Mouse (Mus musculus) monocyte, adult 2 months (primary cell): ENCODE results near the gene Lcor.

ENCODE experiments used
- DNase-seq, 2 experiments: peaks; one replicate each; pipeline ENCODE4 v3.0.0; 2022; ENCODE audit warnings: low spot score in 2 of 2, low read depth in 1 of 2

Gene Lcor

GRCm38 (mm10) chr19:41482190-41482908 lies at the start of gene Lcor:
Gene Lcor, plus strand, starts transcription at chr19:41482637.
- DNase-seq, result peak in 1 of 2 experiments; percentile 70

GRCm38 (mm10) chr19:41435366-41435765 lies 47.1 kb upstream of the Lcor start:
- DNase-seq, result no peak

DNA sequence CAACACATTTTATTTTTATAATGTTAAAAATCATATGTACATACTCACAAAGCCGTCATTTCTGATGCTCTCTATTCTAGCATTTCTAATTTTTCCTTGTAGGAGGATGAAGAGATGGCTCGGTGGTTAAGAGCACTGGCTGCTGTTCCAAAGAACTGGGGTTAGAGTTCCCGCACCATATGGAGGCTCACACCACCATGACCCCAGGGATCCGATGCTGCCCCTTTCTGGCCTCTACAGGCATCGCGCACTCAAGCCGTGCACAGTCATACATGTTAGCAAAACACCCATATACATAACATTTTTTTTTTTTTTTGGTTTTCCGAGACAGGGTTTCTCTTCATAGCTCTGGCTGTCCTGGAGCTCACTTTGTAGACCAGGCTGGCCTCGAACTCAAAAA lies 46.0 kb upstream of the Lcor start:
- DNase-seq, result no peak

GRCm38 (mm10) chr19:41438953-41439352 lies 43.5 kb upstream of the Lcor start:
- DNase-seq, result no peak

DNA sequence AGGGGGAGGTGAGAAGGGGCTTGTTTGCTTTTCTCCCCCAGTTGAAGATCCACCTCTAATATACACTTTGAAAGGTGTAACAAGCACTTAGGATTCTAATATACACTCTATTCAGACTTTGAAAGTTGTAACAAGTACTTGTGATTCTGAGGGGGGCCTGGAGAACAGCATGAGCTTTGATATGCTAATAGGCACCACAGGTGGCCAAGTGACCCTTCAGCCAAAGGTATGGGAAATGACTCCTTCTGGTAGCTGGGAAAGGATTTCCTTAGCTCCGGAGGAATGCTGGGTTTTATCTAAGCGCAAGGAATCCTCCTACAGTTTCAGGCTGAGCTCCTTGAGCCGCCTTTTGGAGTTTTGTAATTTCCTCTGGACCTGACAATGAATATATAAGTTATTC lies 41.0 kb upstream of the Lcor start:
- no peak for DNase-seq

DNA sequence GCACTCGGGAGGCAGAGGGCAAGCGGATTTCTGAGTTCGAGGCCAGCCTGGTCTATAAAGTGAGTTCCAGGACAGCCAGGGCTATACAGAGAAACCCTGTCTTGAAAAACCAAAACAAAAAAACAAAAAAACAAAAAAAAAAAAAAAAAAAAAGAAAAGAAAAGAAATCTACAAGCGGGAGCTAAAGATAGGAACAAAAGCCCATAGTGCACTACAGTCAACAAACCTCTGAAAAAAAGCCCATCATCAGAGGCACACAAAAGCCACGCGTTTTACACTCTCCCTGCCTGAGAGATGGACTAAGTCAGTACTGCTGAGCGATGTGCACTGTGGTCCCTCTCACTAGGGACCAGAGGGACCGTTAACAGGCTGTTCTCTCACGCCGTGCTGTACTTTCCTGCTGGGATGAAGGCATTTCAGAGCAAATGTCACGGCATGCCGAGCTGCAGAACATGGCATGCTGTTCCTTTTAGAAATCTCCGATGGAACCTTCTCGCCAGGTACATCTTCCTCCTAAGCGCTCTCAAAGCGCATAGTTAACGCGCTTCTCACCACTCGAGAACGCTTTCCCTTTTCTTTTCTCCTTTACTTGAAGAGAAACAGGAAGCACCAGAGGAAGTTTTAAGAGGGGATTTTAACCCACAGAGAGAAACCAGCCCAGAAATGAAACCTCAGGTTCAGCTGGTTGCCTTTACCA lies 40.4 kb upstream of the Lcor start:
- DNase-seq, result no peak

- peak; percentile 33 to 66 for DNase-seq
Observed at GRCm38 (mm10) chr19:41442608-41442969, 39.8 kb upstream of the Lcor start.

DNA sequence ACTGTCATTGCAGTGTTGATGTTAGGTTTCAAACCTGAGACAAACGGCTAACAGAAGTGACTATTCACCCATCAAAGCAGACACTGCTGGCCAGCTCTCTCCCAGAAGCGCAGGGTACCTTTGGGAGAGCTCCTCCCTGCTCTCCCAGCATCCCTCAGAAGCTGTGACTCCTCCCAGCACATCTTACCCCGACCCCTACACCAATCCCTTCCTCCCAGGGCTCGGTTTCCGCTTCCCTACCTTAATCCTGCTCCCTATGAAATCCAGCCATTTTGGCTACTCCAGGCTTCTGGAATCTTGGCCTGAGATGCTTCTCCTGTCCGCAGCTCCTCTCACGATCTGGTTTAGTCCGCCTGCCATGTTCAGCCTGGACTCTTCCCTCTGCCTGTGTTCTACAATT lies 37.9 kb upstream of the Lcor start:
- no peak for DNase-seq

DNA sequence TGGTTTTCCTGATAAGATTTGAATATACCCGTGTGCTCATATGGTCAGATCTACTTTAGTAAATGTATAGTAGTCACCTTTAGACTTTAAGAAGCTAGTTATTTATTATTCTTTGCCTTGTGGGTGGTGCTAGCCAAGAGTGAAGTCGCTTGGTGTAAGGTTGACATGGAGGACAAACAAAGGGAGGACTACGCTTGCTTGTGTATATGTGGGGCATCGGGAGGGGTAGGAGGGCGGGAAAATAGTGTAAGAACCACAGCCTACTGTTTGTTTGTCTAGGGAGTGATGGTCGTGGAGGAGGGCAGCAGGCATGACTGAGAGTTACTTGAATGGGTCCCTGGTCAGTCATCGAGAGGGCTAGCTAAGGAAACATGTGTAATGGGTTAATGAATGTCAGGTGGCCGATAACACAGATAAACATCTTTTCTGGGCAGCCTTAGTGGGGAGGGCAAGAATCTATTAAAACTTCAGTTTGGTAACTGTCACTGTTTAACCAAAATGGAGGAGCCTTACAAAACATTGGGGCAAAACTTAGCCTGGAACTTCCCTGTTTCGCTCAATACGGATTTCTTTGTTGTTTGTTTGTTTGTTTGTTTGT lies 37.3 kb upstream of the Lcor start:
- no peak for DNase-seq

DNA sequence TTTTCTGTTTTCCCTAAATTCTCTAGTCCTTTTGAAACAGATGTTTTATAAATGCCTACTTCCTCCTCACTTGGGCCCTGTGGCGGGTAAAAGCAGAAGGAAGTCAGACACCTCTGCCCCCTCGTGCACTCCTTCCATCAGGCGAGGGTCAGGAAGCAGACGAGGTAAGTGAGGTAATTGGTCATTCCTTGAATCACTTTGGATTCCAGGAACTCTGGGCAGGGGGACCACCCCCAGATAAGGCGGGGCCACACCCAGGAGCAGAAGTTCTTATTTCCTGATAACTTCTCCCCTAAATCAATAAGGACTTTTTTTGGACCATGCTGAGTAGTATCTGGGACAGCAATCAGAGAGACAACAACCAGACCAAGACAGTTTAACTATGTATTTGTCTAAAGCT lies 36.7 kb upstream of the Lcor start:
- peak in 1 of 2 experiments; percentile 30 for DNase-seq

DNA sequence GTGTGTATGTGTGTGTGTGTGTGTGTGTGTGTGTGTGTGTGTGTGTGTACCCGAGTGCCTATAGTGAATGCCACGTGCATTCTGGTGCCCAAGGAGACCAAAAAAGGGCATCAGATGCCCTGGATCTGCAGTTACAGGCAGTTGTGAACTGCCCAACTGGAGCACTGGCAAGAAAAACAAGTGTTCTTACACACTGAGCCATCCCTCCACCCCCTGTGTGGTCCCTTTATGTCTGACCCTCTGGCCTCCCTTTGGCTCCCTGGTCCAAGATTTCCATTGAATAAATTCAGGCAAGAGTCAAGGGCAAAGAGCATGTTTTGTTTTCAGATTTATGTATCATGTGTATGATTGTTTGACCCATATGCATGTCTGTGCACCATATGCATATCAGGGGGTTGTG lies 35.3 kb upstream of the Lcor start:
- DNase-seq, result no peak

DNA sequence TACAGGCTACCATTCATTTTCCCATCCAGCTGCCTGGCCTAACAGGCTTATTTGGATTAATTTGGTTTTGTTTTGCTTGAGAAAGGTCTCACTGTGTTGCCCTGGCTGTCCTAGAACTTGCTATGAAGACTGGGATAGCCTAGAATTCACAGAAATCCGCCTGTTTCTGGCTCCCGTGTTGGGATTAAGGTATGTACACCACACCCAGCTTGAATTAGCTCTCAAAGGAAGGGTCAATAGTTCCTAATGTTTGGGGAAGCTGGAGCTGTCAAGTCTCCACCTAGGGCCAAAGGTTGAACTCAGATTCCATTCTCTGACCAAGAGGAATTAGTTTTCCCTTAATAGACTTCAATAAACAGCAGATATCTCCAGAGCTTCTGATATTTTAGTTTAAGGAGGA lies 34.7 kb upstream of the Lcor start:
- no peak for DNase-seq

GRCm38 (mm10) chr19:41449415-41450075 lies 32.9 kb upstream of the Lcor start:
- no peak for DNase-seq

GRCm38 (mm10) chr19:41452166-41452565 lies 30.3 kb upstream of the Lcor start:
- no peak for DNase-seq

DNA sequence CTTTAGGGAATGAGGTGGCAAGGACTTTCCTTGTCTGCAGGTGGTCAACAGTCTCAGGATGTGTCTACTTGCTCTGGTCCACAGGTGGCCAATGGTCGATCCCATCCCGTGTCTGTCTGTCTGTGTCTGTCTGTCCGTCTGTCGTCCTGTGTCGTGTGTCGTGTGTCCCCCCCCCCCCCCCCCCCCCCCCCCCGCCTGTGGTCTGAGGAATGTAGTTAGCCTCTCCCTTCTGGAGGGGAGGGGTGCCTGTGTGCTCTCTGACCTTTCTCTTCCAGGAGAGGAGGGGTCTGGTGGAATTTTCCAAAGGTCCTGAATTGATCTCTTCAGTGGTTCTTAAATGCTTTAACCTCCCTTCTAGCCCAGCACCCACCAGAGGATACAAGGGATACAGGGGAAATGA lies 27.8 kb upstream of the Lcor start:
- DNase-seq, result no peak

GRCm38 (mm10) chr19:41455091-41455626 lies 27.3 kb upstream of the Lcor start:
- peak in 1 of 2 experiments; percentile 15 for DNase-seq

DNA sequence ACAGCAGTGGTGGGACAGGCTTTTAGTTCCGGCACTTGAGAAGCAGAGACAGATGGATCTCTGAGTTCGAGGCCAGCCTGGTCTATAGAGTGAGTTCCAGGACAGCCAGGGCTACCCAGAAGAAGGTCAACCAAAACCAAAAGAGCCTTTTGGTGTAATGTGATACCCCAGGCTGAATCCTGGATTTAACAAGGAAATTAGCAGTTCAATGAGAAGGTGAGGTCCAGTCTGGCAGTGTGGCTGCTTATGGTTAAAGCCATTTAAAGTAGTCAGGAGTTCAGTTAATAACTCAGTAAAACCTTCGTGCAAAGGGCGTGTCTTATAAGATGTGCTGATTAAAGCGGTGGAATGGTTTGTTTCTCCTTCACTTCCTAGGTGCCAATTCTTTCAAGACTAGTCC lies 25.3 kb upstream of the Lcor start:
- DNase-seq, result no peak

DNA sequence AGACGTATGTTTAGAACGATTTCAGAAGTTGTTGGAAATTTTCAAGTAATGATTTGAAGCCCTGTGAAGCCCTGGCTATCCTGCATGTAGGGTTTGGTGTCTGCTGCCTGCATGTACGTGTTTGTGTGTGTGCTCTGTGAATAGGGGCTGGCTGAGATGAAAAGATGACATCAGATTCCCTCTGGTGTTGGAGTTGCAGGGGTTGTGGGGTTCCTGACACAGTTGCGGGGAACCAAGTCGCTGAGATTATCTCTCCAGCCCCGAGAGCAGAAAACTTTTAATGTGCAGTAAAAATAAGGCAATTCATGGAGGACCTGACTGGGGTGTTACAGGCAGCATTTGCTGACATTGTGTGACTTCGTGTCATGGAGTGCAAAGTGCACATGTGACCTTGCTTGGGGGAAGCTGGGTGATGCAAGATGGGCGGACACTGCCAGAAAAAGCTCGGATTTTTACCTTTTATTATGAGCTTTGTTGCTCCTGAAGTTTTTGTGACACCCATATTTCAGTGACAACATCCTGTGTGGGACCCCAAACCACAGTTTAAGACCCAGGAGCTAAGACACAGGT lies 20.2 kb upstream of the Lcor start:
- DNase-seq, result no peak

GRCm38 (mm10) chr19:41463841-41464240 lies 18.6 kb upstream of the Lcor start:
- no peak for DNase-seq

GRCm38 (mm10) chr19:41466475-41466874 lies 16.0 kb upstream of the Lcor start:
- DNase-seq, result no peak

DNA sequence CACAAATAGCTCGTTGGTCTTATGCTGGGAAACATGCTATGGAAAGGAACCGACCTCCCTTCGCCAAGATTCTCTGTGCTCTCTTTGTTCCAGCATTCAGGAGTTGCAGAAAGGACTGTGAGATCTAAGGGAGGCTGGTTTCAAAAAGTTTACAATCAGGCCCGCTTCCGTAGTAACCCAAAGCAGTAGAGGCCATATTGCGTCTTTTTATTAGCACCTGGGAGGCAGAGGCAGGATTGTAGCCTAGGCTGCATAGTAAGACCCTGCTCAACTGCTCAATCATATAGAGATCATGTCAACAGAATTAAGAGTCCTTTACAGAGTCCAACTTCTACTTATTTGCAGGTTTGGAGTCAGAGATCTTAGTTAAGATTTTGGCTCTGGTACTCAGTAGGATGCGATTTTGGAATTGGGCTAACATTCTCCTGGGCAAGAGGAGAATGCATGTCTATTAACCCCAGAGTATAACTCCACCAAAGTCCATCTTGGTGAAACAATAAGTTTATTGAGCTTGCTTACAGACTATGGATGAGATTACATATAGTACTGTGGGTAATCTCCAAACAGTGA lies 8.8 kb upstream of the Lcor start:
- no peak for DNase-seq
